Mouse (Mus musculus) kidney, postnatal 10 days (tissue): ENCODE measurements around the gene Hoxa4.

Experiments used
- DNase-seq: peaks from one replicate; pipeline ENCODE4 v3.0.0; 2021; ENCODE audit warnings: mixed read lengths

Gene Hoxa4

GRCm38 (mm10) chr6:52228475-52229465 lies 37.2 kb upstream of the Hoxa4 start:
- DNase-seq = peak; percentile 79

DNA sequence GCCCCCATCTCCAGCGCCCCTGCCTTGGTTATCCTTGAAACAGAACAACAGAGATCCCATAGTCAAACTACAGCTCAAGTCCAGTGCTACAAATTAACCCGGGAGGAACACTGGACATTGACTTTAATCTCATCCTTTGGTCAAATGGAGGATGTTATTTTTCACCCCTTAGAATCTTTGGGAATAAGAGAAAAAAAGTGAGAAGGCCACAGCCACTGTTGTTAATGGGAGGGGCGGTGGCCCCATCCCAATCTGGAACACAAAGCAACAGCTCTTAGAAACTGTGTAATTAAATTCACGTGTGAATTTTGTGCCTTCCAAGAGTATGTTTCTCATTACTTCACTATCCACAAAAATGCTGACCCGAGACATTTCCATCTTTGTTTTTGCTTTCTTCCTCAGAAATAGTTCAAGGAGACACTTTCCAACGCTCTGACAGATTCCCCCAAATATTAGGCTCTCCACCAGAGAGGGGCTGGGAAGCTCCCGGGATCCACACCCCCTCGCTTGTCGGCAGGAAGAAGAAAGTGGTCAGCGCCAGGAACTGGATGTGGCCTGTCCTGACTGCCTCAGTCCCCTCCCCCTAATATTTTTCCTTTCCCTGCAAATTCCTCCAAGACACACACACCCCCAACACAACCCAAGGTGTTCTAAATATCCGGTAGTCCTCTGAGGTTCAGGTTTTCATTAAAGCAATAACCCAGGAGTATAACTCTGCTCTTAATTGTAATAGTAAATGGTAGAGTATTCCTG lies 36.1 kb upstream of the Hoxa4 start:
- DNase-seq = peak; percentile 74

DNA sequence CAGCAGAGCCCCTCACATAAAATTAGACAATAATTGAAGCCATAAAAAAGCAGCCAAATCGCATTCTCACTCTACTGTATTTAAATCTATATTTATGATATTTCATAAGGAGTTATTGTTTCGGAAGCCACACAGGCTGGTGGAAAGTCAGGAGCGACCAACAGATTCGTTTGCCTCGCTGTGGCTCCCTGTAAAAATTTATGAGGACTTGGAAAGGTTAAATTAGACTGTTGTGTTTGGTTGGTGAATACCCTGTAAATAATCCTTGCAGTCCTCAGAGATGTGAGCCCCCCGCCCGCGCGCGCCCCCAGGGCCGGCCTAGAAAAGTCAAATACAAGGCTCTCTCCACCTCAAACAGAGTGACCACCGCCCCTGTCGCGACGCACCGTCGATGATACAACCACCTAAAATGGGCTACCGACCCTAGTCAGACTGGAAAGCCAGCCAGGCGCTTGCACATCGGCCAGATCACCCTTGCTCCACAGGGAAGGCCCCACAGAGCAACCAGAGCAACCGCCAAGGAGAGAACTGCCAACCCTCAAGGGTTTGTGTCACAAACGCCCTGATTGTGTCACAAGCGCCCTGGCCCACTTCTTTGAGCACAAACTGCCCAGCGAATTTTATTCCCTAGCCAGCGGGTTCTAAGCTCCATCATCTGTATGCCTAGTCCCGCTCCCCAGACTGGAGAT lies 35.2 kb upstream of the Hoxa4 start:
- DNase-seq = peak; percentile 76

- DNase-seq = peak; percentile 96
These were observed 34.3 kb upstream of the Hoxa4 start for GRCm38 (mm10) chr6:52225612-52226568.

GRCm38 (mm10) chr6:52224895-52225611 lies 33.5 kb upstream of the Hoxa4 start:
- DNase-seq = peak; percentile 67

- DNase-seq = peak; percentile 52
These were observed 32.6 kb upstream of the Hoxa4 start for GRCm38 (mm10) chr6:52223939-52224760.

- peak; percentile 61 for DNase-seq
These were observed 31.2 kb upstream of the Hoxa4 start for GRCm38 (mm10) chr6:52222729-52223128.

GRCm38 (mm10) chr6:52221993-52222685 lies 30.6 kb upstream of the Hoxa4 start:
- DNase-seq = peak; percentile 79

- DNase-seq = peak; percentile 97
These were observed 29.9 kb upstream of the Hoxa4 start, which contains the start of gene Hoxa7 for GRCm38 (mm10) chr6:52221337-52221992. Hoxa7 (minus strand) TSS chr6:52221854.

GRCm38 (mm10) chr6:52220865-52221310 lies 29.3 kb upstream of the Hoxa4 start:
- DNase-seq = no peak

DNA sequence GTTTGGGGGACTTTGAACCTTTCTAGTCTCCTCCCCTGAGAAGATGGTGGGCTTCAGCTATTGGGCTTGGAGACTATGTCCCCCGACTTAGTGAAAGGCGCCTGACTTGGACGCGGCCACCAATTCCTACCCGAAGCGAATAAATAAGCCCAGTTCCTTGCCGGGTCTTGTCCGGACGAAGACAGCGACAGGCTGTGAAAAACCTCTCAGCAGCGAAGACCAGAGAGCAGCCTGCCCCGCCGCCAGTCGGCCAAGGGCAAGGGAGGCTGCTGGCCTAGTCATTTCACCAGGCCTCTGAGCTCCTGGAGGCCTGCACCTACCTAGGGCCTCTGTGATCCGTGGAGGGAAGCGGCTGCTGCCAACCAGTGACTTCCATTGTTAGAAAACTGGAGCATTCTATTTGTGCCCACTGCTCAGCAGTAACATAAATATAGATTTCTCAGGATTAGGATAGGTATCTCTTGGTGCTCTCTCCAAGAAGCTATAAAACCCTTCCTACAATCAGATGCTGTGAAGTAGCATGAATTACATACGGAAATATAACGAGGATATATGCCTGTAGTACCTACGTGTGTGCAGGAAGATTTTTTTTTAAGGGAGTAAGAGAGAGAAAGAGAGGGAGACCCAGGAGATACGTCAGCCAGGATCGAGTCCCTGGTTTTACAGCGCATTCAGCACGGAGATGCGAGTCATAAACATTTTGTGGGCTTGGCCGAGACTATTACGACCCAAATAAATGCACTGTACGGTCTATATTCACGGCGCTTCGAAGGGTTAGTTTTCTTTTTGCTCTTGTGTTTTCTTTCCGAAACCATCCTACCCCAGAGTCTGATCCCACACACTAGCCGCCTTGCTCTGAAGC lies 28.7 kb upstream of the Hoxa4 start:
- DNase-seq = peak; percentile 76

DNA sequence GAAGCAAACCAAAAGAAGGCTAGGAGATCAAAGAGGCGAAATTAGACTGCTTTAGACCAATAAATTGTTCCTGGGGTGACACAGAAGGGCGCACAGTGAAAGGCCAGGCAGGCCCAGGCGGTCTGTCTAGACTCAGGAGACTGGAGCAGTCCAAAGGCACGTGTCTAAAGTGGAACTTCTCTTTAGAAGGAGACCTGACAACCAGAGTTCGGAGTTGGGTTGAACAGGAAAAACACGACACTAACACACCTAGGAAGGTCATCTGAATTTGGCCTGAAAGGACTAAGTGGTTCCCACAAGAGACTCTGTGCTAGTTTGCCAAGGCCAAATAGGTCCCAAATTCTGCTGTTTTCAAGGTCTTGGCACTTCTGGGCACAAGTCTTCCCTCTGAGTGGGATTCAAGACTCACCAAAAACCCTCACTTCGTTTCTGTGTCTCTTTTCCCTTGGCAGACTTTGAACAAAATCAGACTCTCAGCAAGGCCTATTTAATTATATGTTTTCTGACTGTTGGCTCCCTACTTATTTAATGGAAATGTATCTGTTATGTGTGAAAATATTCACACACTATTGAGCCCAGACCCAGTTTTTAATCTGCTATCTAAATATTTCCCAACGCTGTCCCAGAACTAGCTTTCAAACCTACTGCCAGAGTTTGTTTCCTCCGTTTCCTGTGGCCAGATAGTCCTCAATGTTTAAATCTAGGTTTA lies 27.8 kb upstream of the Hoxa4 start:
- peak; percentile 40 for DNase-seq

DNA sequence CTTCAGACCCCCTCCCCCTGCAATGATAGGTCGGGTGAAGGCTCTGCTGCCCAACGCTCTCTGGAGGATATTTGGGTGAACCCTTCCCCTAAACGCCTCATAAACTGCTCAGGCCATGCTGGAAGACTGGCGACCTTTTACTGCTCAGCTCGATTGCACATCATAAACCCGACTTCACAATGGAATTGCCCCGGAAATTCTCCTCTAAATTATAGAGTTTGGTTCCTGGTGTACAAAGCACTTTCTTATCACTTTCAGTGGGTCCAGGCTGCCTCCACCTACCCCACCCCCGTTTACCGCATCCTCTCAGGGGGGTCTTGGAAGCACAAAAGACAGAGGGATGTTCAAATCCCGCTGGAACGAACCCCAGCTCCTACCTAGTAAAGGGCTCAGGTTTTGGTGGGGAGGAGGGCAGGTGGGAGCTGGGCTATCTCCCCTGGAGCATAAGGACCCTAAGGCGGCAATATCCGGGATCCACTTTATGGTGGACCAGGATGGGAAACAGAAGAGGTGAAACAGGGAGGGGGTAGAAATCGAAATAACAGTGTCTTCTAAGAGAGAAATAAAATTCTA lies 27.2 kb upstream of the Hoxa4 start:
- peak; percentile 34 for DNase-seq

GRCm38 (mm10) chr6:52217895-52218642 lies 26.5 kb upstream of the Hoxa4 start:
- peak; percentile 60 for DNase-seq

DNA sequence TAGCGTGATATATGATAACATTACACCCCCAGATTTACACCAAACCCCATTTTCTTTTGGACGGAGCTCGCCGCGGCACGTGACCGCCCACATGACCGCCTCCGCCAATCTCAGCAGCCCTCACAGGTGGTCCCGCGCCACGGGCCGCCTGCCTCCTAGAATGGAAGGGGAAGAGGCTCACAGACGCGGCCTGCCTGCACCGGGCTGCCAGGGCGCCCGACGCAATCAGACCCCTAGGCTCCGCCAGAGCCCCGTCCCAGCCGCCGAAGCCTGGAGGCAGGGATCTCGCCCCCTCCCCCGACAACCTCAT lies 25.9 kb upstream of the Hoxa4 start:
- peak; percentile 97 for DNase-seq
